Mouse (Mus musculus): ENCODE measurements around the gene Syngap1.
A peak's percentile ranks its signal among the peaks of the same experiment; 100 is the strongest.
"Not testable (repeated sequence)": the region's sequence is repeated elsewhere in the genome, so short reads cannot be mapped to it uniquely, and the experiment has no call there.

Syngap1 gene

GRCm38 (mm10) chr17:26956309-26956708, 15.3 kb downstream of the Syngap1 start:
- DNase-seq (ENCODE audit: extremely low spot score) = no peak

GRCm38 (mm10) chr17:26956895-26957294, 15.8 kb downstream of the Syngap1 start:
- DNase-seq (ENCODE audit: extremely low spot score) = no peak

DNA sequence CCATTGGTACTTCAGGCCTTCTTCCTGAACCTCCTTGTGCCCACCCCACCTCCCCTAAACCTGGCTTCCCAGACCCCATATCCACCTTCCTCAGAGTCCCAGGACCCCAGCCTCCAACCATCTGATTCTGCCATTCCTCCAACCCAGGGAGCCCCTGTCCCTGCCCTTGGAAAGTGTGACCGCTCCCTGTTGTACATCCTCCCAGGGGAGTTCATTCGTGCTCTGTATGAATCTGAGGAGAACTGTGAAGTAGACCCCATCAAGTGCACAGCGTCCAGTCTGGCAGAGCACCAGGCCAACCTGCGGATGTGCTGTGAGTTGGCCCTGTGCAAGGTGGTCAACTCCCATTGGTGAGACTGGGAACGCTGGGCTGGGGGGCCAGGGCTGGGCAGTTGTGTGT, 16.8 kb downstream of the Syngap1 start:
- DNase-seq (ENCODE audit: extremely low spot score) = no peak

- no peak for DNase-seq (ENCODE audit: extremely low spot score)
Measured at GRCm38 (mm10) chr17:26958880-26959279, 17.8 kb downstream of the Syngap1 start.

DNA sequence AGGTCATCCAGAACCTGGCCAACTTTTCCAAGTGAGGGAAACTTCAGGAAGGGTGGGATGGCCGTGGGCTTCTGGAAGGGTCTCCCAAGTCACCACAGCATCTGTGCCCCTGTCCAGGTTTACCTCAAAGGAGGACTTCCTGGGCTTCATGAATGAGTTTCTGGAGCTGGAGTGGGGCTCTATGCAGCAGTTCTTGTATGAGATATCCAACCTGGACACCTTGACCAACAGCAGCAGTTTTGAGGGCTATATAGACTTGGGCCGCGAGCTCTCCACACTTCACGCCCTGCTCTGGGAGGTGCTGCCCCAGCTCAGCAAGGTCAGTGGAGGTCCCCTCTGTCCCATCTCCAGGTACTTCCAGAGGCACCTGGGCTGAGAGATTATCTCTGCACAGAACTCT, 18.8 kb downstream of the Syngap1 start:
- no peak for DNase-seq (ENCODE audit: extremely low spot score)

DNA sequence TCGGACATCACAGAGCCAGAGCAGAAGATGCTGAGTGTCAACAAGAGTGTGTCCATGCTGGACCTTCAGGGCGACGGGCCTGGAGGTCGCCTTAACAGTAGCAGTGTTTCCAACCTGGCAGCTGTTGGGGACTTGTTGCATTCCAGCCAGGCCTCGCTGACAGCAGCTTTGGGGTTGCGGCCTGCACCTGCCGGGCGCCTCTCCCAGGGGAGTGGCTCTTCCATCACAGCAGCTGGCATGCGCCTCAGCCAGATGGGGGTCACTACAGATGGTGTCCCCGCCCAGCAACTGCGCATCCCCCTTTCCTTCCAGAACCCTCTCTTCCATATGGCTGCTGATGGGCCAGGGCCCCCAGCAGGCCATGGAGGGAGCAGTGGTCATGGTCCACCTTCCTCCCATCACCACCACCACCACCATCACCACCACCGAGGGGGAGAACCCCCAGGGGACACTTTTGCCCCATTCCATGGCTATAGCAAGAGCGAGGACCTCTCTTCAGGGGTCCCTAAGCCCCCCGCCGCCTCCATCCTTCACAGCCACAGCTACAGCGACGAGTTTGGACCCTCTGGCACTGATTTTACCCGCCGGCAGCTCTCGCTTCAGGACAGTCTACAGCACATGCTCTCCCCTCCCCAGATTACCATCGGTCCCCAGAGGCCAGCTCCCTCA, 20.7 kb downstream of the Syngap1 start:
- no peak for DNase-seq (ENCODE audit: extremely low spot score)

GRCm38 (mm10) chr17:26966993-26967392, 25.9 kb downstream of the Syngap1 start:
- no peak for DNase-seq (ENCODE audit: extremely low spot score)

- DNase-seq (ENCODE audit: extremely low spot score) = no peak
Measured at GRCm38 (mm10) chr17:26967477-26967876, 26.4 kb downstream of the Syngap1 start.

- no peak for DNase-seq (ENCODE audit: extremely low spot score)
Measured at GRCm38 (mm10) chr17:26968200-26968611, 27.2 kb downstream of the Syngap1 start.

DNA sequence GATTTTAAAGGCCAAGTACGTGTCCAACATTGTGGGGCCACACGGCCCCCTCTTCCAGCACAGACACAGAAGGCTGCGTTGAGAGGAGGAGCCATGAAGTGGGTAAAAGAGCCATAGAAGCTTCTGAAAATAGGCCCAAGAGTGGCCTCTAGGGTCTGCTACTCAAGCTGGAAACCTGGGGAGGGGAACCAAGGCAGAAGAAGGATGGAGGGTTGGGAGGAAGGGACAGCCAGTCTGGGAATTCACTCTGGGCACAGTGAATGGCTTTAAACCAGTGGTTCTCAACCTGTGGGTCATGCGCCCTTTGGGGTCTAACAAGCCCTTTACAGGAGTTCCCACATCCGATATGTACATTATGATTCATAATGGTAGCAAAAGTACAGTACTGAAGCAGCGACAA, 28.2 kb downstream of the Syngap1 start:
- DNase-seq (ENCODE audit: extremely low spot score) = no peak

- no peak for DNase-seq (ENCODE audit: extremely low spot score)
Measured at GRCm38 (mm10) chr17:26970221-26970620, 29.2 kb downstream of the Syngap1 start.

GRCm38 (mm10) chr17:26971247-26971905, 30.3 kb downstream of the Syngap1 start:
- peak; percentile 8 for DNase-seq (ENCODE audit: extremely low spot score)

DNA sequence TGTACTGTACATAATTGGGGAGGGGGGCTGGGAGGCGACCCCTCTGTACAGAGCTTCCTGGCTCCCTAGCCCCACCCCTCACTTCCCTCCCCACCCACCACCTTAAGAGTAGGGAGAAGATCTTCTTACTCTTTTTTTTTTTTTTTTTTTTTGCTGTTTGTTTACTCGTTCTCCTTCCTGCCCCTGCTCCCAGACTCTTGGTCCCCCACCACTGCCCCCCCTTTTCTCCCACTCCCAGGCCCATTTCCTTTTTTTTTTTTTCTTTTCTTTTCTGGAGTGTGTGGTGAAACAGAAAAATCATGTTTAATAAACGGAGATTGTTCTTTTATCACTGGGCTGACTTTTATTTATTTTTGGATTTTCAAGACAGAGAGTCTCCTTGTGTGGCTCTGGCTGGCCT, 31.1 kb downstream of the Syngap1 start:
- DNase-seq (ENCODE audit: extremely low spot score) = no peak

DNA sequence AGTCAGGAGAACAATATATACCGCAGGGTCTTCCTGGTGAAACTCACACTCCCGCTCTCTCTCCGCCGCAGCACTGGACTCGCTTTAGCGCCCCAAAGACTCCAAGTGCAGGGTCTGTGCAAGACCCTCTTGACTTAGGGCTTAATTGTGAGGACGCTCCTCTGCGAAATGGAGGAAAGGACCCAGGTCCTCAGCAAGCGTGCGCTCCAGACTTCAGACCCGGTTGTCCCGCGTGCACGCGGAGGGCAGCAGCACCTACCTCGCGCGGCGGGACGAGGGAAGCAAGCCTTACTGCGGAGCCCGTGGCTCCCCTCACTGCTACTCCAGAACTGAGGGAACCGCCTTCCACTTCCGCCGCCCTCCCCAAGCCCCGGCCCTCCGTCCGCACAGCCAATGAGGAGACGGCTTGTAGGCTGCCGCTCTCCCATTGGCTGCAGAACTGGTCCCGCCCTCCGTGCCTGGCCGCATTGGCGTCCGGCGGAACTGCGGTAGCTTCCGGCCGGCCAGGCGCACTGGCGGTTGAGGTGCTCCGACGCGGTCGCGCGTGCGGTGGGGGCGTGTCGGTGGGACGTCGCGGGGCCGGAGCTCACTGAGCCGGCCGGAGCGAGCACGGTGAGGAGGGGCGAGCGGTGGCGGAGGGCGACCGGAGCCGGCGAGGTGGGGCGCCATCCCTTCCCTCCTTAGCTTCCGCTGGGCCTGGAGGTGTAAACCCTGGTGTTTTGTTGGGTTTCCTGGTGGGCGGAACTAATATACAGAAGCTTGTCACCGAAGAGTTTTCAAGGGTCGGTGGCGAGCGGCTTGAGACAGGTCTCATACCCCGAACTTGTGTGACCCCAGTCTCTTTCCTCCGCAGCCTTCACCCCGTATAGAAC, 31.9 kb downstream of the Syngap1 start, which contains the start of gene Zbtb9:
Zbtb9 (plus strand) TSS at position 465 of the 872 bp plus-strand sequence.
- DNase-seq (ENCODE audit: extremely low spot score) = peak; percentile 94

DNA sequence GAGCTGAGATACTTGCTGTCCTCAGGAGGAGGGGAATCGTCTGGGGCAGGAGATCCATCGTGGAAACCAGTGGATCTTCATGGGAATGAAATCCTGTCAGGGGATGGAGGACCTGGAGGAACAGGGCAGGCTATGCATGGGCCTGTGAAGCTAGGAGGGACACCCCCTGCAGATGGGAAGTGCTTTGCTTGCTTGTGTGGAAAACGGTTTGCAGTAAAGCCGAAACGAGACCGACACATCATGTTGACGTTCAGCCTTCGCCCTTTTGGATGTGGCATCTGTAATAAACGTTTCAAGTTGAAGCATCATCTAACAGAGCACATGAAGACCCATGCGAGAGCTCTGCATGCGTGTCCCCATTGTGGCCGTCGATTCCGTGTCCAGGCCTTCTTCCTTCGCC, 33.5 kb downstream of the Syngap1 start:
- DNase-seq (ENCODE audit: extremely low spot score) = no peak

GRCm38 (mm10) chr17:26975415-26975814, 34.4 kb downstream of the Syngap1 start:
- no peak for DNase-seq (ENCODE audit: extremely low spot score)

DNA sequence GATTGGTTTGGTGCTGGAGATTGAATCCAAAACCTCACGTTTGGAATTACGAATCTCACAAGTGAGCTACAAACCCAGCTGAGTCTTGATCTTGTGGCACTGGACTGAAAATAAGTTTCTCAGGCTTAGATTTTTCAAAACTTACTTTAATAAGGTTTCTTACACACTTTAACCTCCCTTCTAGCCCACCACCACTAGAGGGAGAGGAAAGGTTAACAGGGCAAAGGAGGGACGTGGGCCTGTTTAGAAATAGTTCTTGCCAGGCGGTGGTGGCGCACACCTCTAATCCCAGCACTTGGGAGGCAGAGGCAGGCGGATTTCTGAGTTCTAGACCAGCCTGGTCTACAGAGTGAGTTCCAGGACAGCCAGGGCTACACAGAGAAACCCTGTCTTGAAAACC, 36.3 kb downstream of the Syngap1 start:
- not testable (repeated sequence) for DNase-seq (ENCODE audit: extremely low spot score)

DNA sequence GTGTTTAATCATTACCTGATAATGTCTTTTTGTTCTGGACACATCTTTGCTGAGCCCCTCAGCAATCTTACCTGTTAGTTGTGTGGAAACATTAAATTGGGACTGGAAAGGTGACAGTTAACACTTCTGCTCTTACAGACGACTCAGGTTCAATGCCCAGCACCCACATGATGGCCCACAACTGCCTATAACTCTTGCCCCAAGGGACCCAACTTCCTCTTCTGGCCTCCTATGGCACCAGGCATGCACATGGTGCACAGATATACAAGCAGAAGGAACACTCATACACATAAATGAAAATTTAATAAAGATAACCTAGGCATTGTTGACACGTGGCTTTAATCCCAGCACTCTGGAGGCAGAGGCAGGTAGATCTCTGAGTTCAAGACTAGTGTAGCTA, 38.4 kb downstream of the Syngap1 start:
- no peak for DNase-seq (ENCODE audit: extremely low spot score)

DNA sequence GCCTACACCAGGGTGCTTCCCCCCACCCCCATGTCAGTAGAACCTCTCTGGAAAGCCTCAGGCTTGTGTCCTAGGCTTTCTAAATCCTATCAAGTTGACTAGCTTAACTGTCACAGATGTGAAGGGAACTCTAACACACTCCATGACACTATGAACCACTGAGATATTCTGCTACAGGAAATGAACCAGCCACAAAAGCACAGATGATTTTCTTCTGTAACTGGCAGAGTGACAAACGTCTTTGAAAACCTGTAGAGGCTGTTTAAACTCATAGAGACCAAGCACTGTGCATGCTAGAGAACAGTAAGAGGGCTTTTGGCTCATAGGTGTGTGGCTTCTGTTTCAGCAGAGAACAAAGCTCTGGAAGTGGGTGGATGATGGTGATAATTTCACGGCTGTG, 40.0 kb downstream of the Syngap1 start:
- DNase-seq (ENCODE audit: extremely low spot score) = no peak

- DNase-seq (ENCODE audit: extremely low spot score) = no peak
Measured at GRCm38 (mm10) chr17:26983382-26983781, 42.3 kb downstream of the Syngap1 start.

DNA sequence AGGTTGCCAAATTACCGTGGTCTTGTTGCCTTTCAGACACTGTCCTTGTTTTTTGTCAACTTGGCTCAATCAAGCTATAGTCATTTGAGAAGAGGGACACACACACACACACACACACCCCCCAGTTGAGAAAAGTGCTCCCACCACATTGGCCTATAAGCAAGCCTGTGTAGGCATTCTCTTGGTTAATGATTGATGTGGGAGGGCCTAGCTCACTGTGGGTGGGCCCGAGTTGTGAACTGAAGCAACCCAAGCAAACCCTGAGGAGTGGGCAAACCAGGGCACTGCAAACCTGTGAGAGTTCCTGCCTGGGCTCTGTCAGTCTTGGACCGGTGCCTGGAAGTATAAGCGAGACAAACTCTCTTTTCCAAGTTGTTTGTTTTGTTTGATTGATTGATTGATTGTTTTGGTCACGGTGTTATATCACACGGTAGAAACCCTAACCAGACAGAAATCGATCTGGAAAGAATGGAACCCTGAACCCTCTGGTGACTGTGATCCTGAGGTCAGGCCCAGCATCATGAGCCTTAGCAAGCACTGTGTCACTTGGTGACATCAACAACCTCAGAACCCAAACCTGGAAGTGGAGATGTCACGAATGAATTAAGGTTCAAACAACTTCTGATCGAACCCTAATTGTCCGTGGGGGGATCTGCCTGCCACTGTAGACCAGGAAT, 44.6 kb downstream of the Syngap1 start:
- no peak for DNase-seq (ENCODE audit: extremely low spot score)

GRCm38 (mm10) chr17:26990521-26990920, 49.5 kb downstream of the Syngap1 start:
- DNase-seq (ENCODE audit: extremely low spot score) = no peak
